16 mouse cellular contexts compared by ENCODE assay signal in genomic region chr10:68506242-68506641, GRCm38 (mm10). TPM values are rescaled to one million over a fixed set of nuclear protein-coding genes. Genes with fewer than 3 reads are reported as not detected.
DNase-seq lines count a peak whose midpoint lies in the region; ATAC-seq and TF ChIP-seq lines count a peak whose summit lies in the region.
"Had no signal": no experiment of that assay in that cellular context is flagged by ENCODE, and none has a peak within 500 bp of the region (broad histone marks: within the 10 kb centered on the region; RNA-seq: fewer than 3 reads in every experiment).

No protein-coding gene starts in this region.

- no peak for DNase-seq in kidney, postnatal 0 days (ENCODE audit: low spot score)
- DNase-seq in kidney, postnatal 25 days = no peak
- peak; percentile 34 for DNase-seq in thymus, postnatal 4 days
- DNase-seq in thymus, adult 2 months = no peak
- DNase-seq in ZHBTc4 (ENCODE audit: low read depth, low spot score) = peak; percentile 43
- no peak for DNase-seq in embryo, embryonic 10.5 days (ENCODE audit: low spot score)
- DNase-seq in kidney, adult 11 months = no peak
- DNase-seq: adrenal gland, adult 2 months; cerebellum, postnatal 25 days; gastrocnemius, postnatal 14 days; kidney, postnatal 14 days; thymus, postnatal 36 days had no signal

- no peak overlapping the region for H3K4me3 ChIP-seq in kidney, postnatal 0 days (replicated peaks; ENCODE audit: low read depth, low read length)
- no peak overlapping the region for H3K4me3 ChIP-seq in thymus, adult 2 months (ENCODE audit: control insufficient read depth, insufficient read depth, low read length)
- H3K4me3 ChIP-seq: forebrain, embryonic 13.5 days; hindbrain, embryonic 15.5 days; limb, embryonic 15.5 days; megakaryocyte, embryonic 14.5 days had no signal

- H3K27ac ChIP-seq in kidney, postnatal 0 days = no peak overlapping the region
- no peak overlapping the region for H3K27ac ChIP-seq in thymus, adult 2 months (ENCODE audit: control insufficient read depth, insufficient read depth, low read length)
- H3K27ac ChIP-seq: forebrain, embryonic 13.5 days; hindbrain, embryonic 15.5 days; limb, embryonic 15.5 days had no signal

- no peaks in the 10 kb centered on the region for H3K36me3 ChIP-seq in kidney, postnatal 0 days (ENCODE audit: insufficient read depth, low read length)
- H3K36me3 ChIP-seq in thymus, adult 2 months (ENCODE audit: control insufficient read depth, insufficient read depth, low read length) = no peaks in the 10 kb centered on the region
- H3K36me3 ChIP-seq: hindbrain, embryonic 15.5 days; limb, embryonic 15.5 days had no signal

- H3K27me3 ChIP-seq in kidney, postnatal 0 days (ENCODE audit: insufficient read depth, low read length) = no peaks in the 10 kb centered on the region
- H3K27me3 ChIP-seq in thymus, adult 2 months (ENCODE audit: control insufficient read depth, insufficient read depth, low read length) = no peaks in the 10 kb centered on the region
- H3K27me3 ChIP-seq: forebrain, embryonic 13.5 days; hindbrain, embryonic 15.5 days; limb, embryonic 15.5 days; megakaryocyte, embryonic 14.5 days had no signal

- H3K9me3 ChIP-seq in kidney, postnatal 0 days (replicated peaks; ENCODE audit: low read length) = no peaks in the 10 kb centered on the region
- H3K9me3 ChIP-seq: forebrain, embryonic 13.5 days; hindbrain, embryonic 15.5 days; limb, embryonic 15.5 days had no signal

- no peak for ATAC-seq in kidney, postnatal 0 days (replicated peaks; ENCODE audit: low FRiP score, low read depth)
- ATAC-seq: forebrain, embryonic 13.5 days had no signal

- TF ChIP-seq POLR2A in thymus, adult 2 months (IDR thresholded peaks at IDR 0.05; ENCODE audit: control insufficient read depth, extremely low read depth, insufficient read depth, low read length, poor library complexity) = no peak

- 82% methylated on average over 4 of the region's 4 CpGs for WGBS in kidney, postnatal 0 days
- WGBS in thymus, adult 2 months = 98% methylated on average over 4 of the region's 4 CpGs

- H3K4me2 ChIP-seq in kidney, postnatal 0 days (ENCODE audit: low read length) = no peak overlapping the region
- H3K4me2 ChIP-seq: forebrain, embryonic 13.5 days; hindbrain, embryonic 15.5 days; limb, embryonic 15.5 days had no signal

- TF ChIP-seq CTCF in kidney, postnatal 0 days (IDR thresholded peaks at IDR 0.05; ENCODE audit: low read depth) = peak; percentile 46
- TF ChIP-seq CTCF in thymus, adult 2 months (IDR thresholded peaks at IDR 0.05; ENCODE audit: borderline replicate concordance, control insufficient read depth, extremely low read depth, insufficient read depth, low read length, poor library complexity) = no peak

- H3K4me1 ChIP-seq in kidney, postnatal 0 days (replicated peaks; ENCODE audit: insufficient read depth, low read length) = no peaks in the 10 kb centered on the region
- no peaks in the 10 kb centered on the region for H3K4me1 ChIP-seq in thymus, adult 2 months (replicated peaks; ENCODE audit: control insufficient read depth, insufficient read depth, low read length)
- H3K4me1 ChIP-seq: forebrain, embryonic 13.5 days; hindbrain, embryonic 15.5 days had no signal

- no peak overlapping the region for H3K9ac ChIP-seq in kidney, postnatal 0 days (ENCODE audit: low read depth, low read length)
- H3K9ac ChIP-seq: forebrain, embryonic 13.5 days; hindbrain, embryonic 15.5 days; limb, embryonic 15.5 days had no signal

RNA-seq across cellular contexts. Expression of gene Cabcoco1, which starts 35.5 kb away (rescaled TPM):
- polyA plus RNA-seq in kidney, postnatal 0 days (2015; fragmentation: Nextera tagmentation; extraction: Ambion mirVana) = 17.3 and 18.5 TPM in 2 replicates
- 0.13 and 0.73 TPM in 2 replicates for polyA plus RNA-seq in thymus, adult 2 months (2012; rRNA removed)

Comparison
In these comparisons a context has a peak if more than half of its experiments do, and no peak if none do; other contexts are left out.
1. DNase-seq: peak in thymus, postnatal 4 days (single experiment) and ZHBTc4 (single experiment); none in kidney, postnatal 0 days (single experiment), kidney, postnatal 25 days (0 of 2), thymus, adult 2 months (single experiment), embryo, embryonic 10.5 days (single experiment) and kidney, adult 11 months (single experiment).
2. RNA of gene Cabcoco1, which starts 35.5 kb away (polyA plus RNA-seq): 17.3 to 18.5 TPM in kidney, postnatal 0 days; 0.13 to 0.73 TPM in thymus, adult 2 months; every median in the first group is over 10 times any median in the second.